Mouse (Mus musculus) liver, embryonic 16.5 days (tissue): ENCODE measurements around the gene Pgf. TPM values are rescaled to one million over a fixed set of nuclear protein-coding genes. Genes with fewer than 3 reads are reported as not detected.
A peak's percentile ranks its signal among the peaks of the same experiment; 100 is the strongest.

Source experiments
- ATAC-seq: fragments of 200-750 bp; cut with Nextera tagmentation; 2 replicates; pipeline ENCODE4 v1.8.0; 2017; ENCODE audit warnings: low read depth, mild to moderate bottlenecking, moderate number of reproducible peaks, moderate library complexity
- H3K27ac ChIP-seq: fragments of 300-500 bp; sonication (generic); 2 replicates; pipeline ENCODE4 v1.5.1; 2014; ENCODE audit warnings: mild to moderate bottlenecking, low read length
- H3K27me3 ChIP-seq: fragments of 300-500 bp; sonication (generic); 2 replicates; pipeline ENCODE4 v1.6.1; 2014; ENCODE audit warnings: low read depth, low read length, mixed read lengths; ENCODE audit not compliant: control insufficient read depth, insufficient read depth
- H3K36me3 ChIP-seq: fragments of 300-500 bp; sonication (generic); 2 replicates; pipeline ENCODE4 v1.6.1; 2014; ENCODE audit warnings: mild to moderate bottlenecking; ENCODE audit not compliant: control insufficient read depth, insufficient read depth
- H3K4me1 ChIP-seq: fragments of 300-500 bp; sonication (generic); 2 replicates; pipeline ENCODE4 v1.6.1; 2014; ENCODE audit warnings: low read depth, low read length, mixed read lengths; ENCODE audit not compliant: control insufficient read depth
- H3K4me2 ChIP-seq: fragments of 300-500 bp; sonication (generic); 2 replicates; pipeline ENCODE4 v1.6.1; 2014; ENCODE audit warnings: low read depth, low read length, mixed read lengths
- H3K4me3 ChIP-seq: fragments of 300-500 bp; sonication (generic); 2 replicates; pipeline ENCODE4 v1.5.1; 2014; ENCODE audit warnings: low read depth, mild to moderate bottlenecking, low read length
- H3K9ac ChIP-seq: fragments of 300-500 bp; sonication (generic); 2 replicates; pipeline ENCODE4 v1.6.1; 2014; ENCODE audit warnings: low read depth, low read length
- H3K9me3 ChIP-seq: fragments of 300-500 bp; sonication (generic); replicated peaks from 2 replicates; pipeline ENCODE4 v1.6.1; 2016; ENCODE audit warnings: low read length; ENCODE audit not compliant: control insufficient read depth
- WGBS: fragments of 180-500 bp; shearing (Covaris S2); extraction: QIAGEN DNeasy Blood & Tissue Kit; methylation state at CpG from one replicate; pipeline ENCODE4 v1.1.7; 2014; ENCODE audit not compliant: insufficient replicate concordance; 5-methylcytosine and 5-hydroxymethylcytosine counted together
- polyA plus RNA-seq: library from polyadenylated mRNA; unstranded; fragments of >200 nt; fragmentation: Nextera tagmentation; extraction: Ambion mirVana; gene quantifications from 2 replicates; pipeline ENCODE4 v1.2.1, GENCODE M21; 2015

Pgf gene
- polyA plus RNA-seq, 1 experiment from 2014 or later: 0.57 TPM

DNA sequence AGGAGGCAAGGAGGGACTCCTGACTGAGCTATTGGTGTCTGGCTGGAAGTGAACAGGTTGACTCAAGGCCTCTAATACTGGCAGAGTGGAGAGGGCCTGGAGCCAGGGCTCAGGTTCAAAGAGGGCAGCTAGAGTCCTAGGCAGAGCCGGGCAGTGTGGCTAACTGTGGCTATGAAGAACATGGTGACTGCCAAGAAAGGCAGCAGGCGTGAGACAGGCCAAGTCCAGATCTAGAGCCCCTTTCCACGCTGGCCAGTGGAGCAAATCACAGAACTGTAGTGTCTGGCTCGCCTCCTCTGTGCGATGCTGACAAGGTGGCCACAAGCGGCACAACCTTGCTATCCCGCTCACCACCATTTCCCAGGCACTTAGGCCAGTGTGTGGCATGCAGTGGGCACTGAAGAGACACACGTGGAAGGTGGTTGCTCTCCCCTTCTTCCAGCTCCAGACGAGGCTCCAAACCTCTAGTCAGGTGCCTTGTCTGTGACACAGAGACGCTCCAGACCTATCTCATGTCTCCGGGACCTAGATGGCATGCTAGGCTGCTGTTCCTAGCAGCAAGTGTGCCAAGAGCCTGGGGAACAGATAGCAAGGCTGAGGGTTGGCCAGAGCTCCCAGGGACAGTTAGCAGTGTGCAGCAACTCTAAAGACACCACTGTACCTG, 7.2 kb downstream of the Pgf start:
- Histone ChIP-seq H3K4me3 (no peak overlapping the region), H3K9me3 (no peaks in the 10 kb centered on the region), H3K4me1 (no peaks in the 10 kb centered on the region), H3K27me3 (no peaks in the 10 kb centered on the region), H3K4me2 (no peak overlapping the region), H3K36me3 (no peaks in the 10 kb centered on the region), H3K27ac (no peak overlapping the region), H3K9ac (no peak overlapping the region)
- WGBS: 66% methylated on average over 11 of the region's 11 CpGs
- no peak for ATAC-seq

DNA sequence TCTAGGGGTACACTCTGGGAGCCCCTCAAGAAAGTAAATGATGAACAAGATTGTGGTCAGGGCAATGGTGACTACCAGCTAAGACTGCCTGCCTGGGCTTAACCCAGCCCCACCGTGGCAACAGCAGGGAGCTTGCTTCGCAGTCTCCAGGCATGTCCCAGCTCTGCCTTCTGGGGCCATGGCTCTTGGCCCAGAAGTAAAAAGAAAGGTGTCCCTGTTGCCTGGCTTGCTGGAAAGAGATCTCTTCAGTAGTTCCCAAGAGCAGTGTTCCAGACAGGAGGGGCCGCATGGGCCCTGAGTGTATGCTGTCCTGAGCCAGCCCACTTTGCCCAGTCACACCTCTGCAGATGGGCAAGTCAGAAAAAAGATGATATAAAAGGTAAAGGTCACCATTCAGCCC, 7.7 kb downstream of the Pgf start:
- Histone ChIP-seq H3K9ac (no peak overlapping the region), H3K4me3 (no peak overlapping the region), H3K27me3 (no peaks in the 10 kb centered on the region), H3K4me1 (no peaks in the 10 kb centered on the region), H3K36me3 (no peaks in the 10 kb centered on the region), H3K27ac (no peak overlapping the region), H3K4me2 (no peak overlapping the region), H3K9me3 (no peaks in the 10 kb centered on the region)
- WGBS: 61% methylated on average over 3 of the region's 3 CpGs
- no peak for ATAC-seq

DNA sequence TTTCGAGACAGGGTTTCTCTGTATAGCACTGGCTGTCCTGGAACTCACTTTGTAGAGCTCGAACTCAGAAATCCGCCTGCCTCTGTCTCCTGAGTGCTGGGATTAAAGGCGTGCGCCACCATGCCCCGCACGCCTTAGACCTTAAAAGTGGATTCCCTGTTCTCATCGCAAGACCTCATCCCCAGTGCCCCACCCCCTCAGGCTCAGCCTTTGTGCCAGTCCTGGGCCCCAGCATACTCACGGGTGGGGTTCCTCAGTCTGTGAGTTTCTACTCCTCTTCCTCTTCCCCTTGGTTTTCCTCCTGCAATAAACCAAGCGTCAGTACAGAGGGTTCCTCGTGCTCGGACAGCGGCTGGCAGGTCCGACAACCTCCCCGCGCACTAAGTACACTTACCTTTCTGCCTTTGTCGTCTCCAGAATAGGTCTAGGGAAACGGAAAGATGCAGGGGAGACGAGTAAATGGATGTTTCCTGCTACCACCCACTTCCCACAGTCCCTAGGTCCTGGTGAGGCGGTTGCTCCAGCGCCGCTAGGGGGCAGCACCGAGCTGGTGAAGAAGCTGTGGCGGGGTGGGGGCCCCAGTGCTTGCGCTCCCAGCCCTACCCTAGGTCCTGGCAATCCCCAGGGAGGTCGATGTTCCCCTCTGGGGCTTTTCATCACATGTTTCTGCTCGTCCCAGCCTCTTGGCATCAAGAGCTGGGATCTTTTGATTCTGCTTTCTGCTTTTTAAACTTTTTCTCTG, 8.3 kb downstream of the Pgf start:
- ATAC-seq: peak; percentile 55; the same call in 1 of the 2 replicates
- Histone ChIP-seq H3K27ac (no peak overlapping the region), H3K9ac (no peak overlapping the region), H3K27me3 (no peaks in the 10 kb centered on the region), H3K9me3 (no peaks in the 10 kb centered on the region), H3K36me3 (no peaks in the 10 kb centered on the region), H3K4me3 (no peak overlapping the region), H3K4me1 (no peaks in the 10 kb centered on the region), H3K4me2 (peak overlapping the region; percentile 45)
- 17% methylated on average over 27 of the region's 27 CpGs for WGBS

DNA sequence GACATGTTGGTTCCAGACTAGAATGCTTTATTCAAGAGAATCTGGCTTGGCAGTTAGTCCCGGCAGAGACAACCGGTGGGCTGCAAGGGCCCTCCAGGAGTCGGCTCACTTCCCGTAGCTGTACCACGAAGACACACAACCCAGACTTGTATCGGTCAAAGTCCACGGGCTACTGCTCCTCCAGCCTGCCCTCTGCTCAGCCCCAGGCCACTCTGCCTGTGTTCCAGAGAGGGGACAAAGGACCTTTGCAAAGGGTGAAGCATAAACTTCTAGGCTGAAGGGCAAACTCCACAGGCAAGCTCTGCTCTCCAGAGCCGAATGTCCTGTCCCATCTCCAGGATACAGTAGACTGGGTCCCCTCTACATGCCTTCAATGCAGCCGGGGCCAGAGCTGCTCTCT, 11.0 kb downstream of the Pgf start:
- Histone ChIP-seq H3K9ac (no peak overlapping the region), H3K36me3 (no peaks in the 10 kb centered on the region), H3K9me3 (no peaks in the 10 kb centered on the region), H3K4me2 (no peak overlapping the region), H3K27ac (no peak overlapping the region), H3K27me3 (no peaks in the 10 kb centered on the region), H3K4me3 (no peak overlapping the region), H3K4me1 (no peaks in the 10 kb centered on the region)
- ATAC-seq: no peak
- 64% methylated on average over 9 of the region's 9 CpGs for WGBS

DNA sequence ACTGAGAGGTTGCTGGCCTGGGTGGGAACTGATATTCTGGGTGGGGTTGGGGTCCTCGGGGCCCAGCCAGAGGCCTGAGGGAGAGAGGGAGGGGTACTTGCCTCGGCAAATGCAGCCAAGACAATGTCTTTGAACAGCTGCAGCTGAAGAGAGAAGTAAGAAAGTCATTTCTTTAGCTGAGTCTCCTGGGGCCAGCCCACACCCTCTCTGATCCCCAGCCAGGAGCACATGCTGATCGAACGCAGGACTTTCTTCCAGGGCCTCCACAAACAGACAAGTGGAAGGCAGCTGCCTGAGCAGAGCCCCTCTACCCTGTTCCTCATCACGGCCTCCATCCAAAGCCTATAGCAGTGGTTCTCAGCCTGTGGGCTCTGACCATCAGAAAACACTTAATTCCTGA, 12.6 kb downstream of the Pgf start:
- no peaks in the 10 kb centered on the region for H3K9me3 ChIP-seq
- no peak overlapping the region for H3K4me2 ChIP-seq
- H3K27ac ChIP-seq: no peak overlapping the region
- H3K36me3 ChIP-seq: no peaks in the 10 kb centered on the region
- 65% methylated on average over 5 of the region's 5 CpGs for WGBS
- no peak overlapping the region for H3K9ac ChIP-seq
- no peaks in the 10 kb centered on the region for H3K4me1 ChIP-seq
- H3K27me3 ChIP-seq: no peaks in the 10 kb centered on the region
- ATAC-seq: no peak
- H3K4me3 ChIP-seq: no peak overlapping the region

DNA sequence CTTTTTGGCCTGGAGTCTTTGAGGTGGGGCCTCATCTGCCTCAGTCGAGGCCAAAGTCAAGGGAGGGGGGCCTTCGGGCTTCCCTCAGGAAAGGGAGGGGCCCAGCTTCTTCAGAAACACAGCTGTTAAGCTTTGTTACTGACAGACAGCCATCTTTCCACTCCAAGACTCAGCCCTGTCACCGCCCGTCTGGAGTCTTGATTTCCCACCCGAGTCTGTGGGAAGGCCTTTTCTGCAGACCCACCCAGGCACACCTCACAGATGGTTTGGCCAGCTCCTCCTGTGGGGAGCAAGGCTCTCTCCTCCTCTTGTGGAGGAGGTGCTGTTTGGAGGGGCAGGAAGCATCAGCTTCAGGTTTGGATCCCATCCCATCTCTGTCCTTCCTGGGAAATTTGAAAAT, 18.0 kb downstream of the Pgf start:
- no peak overlapping the region for H3K9ac ChIP-seq
- H3K27ac ChIP-seq: no peak overlapping the region
- peaks cover 4% of the 10 kb centered on the region for H3K4me1 ChIP-seq
- H3K4me2 ChIP-seq: no peak overlapping the region
- H3K36me3 ChIP-seq: no peaks in the 10 kb centered on the region
- no peaks in the 10 kb centered on the region for H3K9me3 ChIP-seq
- no peak for ATAC-seq
- no peaks in the 10 kb centered on the region for H3K27me3 ChIP-seq
- WGBS: 65% methylated on average over 5 of the region's 5 CpGs
- no peak overlapping the region for H3K4me3 ChIP-seq

DNA sequence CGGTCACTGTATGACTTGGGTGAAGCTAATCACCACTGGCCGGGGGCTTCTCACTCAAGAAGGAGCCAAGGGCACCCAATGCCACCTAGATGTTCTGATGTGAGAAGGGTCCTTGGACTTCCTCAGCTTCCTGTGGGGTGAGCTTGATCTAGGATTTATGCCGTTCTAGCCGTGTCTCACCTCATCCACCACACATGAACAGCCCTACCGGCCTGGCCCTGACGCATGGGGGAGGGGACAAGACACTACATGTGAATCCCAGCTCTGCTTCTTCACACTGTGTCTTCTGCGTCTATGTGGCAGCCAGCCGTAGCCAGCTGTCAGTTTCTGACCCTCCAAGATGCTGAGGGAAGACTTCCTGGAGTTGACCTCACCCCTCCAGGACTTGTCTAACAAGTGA, 18.8 kb downstream of the Pgf start:
- Histone ChIP-seq H3K36me3 (no peaks in the 10 kb centered on the region), H3K4me1 (peaks cover 4% of the 10 kb centered on the region), H3K9ac (no peak overlapping the region), H3K27ac (no peak overlapping the region), H3K4me2 (no peak overlapping the region), H3K9me3 (no peaks in the 10 kb centered on the region), H3K27me3 (no peaks in the 10 kb centered on the region), H3K4me3 (no peak overlapping the region)
- WGBS: 78% methylated on average over 8 of the region's 8 CpGs
- ATAC-seq: no peak

DNA sequence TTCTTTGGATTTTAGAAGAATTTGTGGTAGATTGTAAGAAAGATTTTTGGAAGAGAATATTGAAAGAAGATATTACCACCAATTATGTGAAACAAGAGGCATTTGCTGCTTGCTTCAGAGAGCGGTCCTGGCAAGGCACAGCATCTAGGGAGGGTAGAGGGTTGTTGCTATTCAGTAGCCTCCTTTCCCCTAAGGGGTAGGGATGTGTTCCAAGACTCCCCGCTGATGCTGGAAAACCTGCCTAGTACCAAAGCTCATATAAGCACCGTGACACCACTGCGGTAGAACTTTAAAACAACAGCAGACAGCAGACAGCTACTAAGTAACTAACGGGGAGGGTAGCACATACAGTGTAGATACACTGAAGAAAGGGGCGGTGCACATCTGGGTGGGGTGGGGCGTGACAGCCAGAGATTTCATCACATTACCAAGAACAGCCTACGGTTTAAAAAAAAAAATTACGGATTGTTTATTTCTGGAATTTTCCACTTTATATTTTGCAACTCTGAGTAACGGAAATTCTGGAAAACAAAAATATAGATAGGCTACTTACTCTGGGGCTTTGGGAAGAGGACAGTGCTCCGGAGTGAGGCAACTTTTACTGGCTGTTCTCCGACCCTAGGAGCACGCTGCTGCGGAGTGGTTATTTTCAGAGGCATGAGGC, 19.7 kb downstream of the Pgf start:
- Histone ChIP-seq H3K9me3 (no peaks in the 10 kb centered on the region), H3K9ac (no peak overlapping the region), H3K4me1 (peaks cover 4% of the 10 kb centered on the region), H3K27ac (no peak overlapping the region), H3K4me2 (no peak overlapping the region), H3K4me3 (no peak overlapping the region), H3K36me3 (no peaks in the 10 kb centered on the region), H3K27me3 (no peaks in the 10 kb centered on the region)
- 74% methylated on average over 14 of the region's 14 CpGs for WGBS
- ATAC-seq: no peak

DNA sequence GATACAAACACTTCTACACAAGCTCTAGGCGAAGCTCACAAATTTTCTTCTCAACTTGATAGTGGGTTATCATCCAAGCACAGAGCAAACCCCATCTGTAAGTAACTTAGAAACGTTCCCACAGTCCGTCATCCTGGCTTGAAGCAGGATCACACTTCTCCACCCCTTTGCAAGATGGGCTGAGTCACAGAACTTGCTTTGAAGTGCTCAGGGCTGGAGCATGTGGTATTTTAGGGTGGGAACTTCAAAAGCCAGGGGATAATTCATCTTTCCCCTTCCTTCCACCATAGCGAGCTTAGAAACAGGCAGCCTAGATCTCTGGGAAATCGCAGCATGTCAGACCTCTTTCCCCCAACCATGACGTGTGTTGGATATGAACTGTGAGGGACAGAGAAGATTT, 21.3 kb downstream of the Pgf start:
- 22% methylated on average over 6 of the region's 6 CpGs for WGBS
- H3K36me3 ChIP-seq: no peaks in the 10 kb centered on the region
- H3K4me3 ChIP-seq: no peak overlapping the region
- no peak overlapping the region for H3K27ac ChIP-seq
- H3K4me1 ChIP-seq: peaks cover 6% of the 10 kb centered on the region
- H3K4me2 ChIP-seq: no peak overlapping the region
- no peak overlapping the region for H3K9ac ChIP-seq
- H3K27me3 ChIP-seq: no peaks in the 10 kb centered on the region
- H3K9me3 ChIP-seq: no peaks in the 10 kb centered on the region
- no peak for ATAC-seq
